Mouse (Mus musculus) midbrain, embryonic 14.5 days (tissue): Measurements from ENCODE around the gene Prrg2. TPM values are rescaled to one million over a fixed set of nuclear protein-coding genes. Genes with fewer than 3 reads are reported as not detected.

Experiments
- ATAC-seq: fragments of 200-750 bp; cut with Nextera tagmentation; 2 replicates; pipeline ENCODE4 v1.8.0; 2017; ENCODE audit warnings: moderate number of reproducible peaks, moderate library complexity; ENCODE audit not compliant: low FRiP score, low TSS enrichment
- DNase-seq: peaks from one replicate; pipeline ENCODE4 v3.0.0-alpha.2; 2015
- H3K27ac ChIP-seq: fragments of 300-500 bp; sonication (generic); replicated peaks from 2 replicates; pipeline ENCODE4 v1.5.1; 2014; ENCODE audit warnings: mild to moderate bottlenecking, low read depth, low read length, moderate library complexity
- H3K27me3 ChIP-seq: fragments of 300-500 bp; sonication (generic); 2 replicates; pipeline ENCODE4 v1.6.1; 2014; ENCODE audit warnings: low read length, control low read depth, mixed read lengths; ENCODE audit not compliant: control insufficient read depth, insufficient read depth
- H3K36me3 ChIP-seq: fragments of 300-500 bp; sonication (generic); 2 replicates; pipeline ENCODE4 v1.6.1; 2014; ENCODE audit warnings: low read length, control low read depth; ENCODE audit not compliant: control insufficient read depth, insufficient read depth
- H3K4me1 ChIP-seq: fragments of 300-500 bp; sonication (generic); 2 replicates; pipeline ENCODE4 v1.6.1; 2014; ENCODE audit warnings: mild to moderate bottlenecking, antibody characterized with exemption, low read length, control low read depth; ENCODE audit not compliant: control insufficient read depth, insufficient read depth
- H3K4me2 ChIP-seq: fragments of 300-500 bp; sonication (generic); 2 replicates; pipeline ENCODE4 v1.6.1; 2014; ENCODE audit warnings: mild to moderate bottlenecking, low read length, moderate library complexity
- H3K4me3 ChIP-seq: fragments of 300-500 bp; sonication (generic); replicated peaks from 2 replicates; pipeline ENCODE4 v1.5.1; 2014; ENCODE audit warnings: low read depth, low read length
- H3K9ac ChIP-seq: fragments of 300-500 bp; sonication (generic); replicated peaks from 2 replicates; pipeline ENCODE4 v1.6.1; 2014; ENCODE audit warnings: mild to moderate bottlenecking, low read length, moderate library complexity
- H3K9me3 ChIP-seq: fragments of 300-500 bp; sonication (generic); 2 replicates; pipeline ENCODE4 v1.6.1; 2016; ENCODE audit warnings: low read length, control low read depth, mixed read lengths; ENCODE audit not compliant: control insufficient read depth
- WGBS: fragments of 180-500 bp; shearing (Covaris S2); extraction: QIAGEN DNeasy Blood & Tissue Kit; methylation state at CpG from one replicate; pipeline ENCODE4 v1.1.7; 2014; 5-methylcytosine and 5-hydroxymethylcytosine counted together
- polyA plus RNA-seq: library from polyadenylated mRNA; unstranded; fragments of >200 nt; fragmentation: Nextera tagmentation; extraction: Ambion mirVana; gene quantifications from 2 replicates; pipeline ENCODE4 v1.2.1, GENCODE M21; 2014

Prrg2 gene
- polyA plus RNA-seq, 1 experiment from 2014 or later = 12.2 TPM

DNA sequence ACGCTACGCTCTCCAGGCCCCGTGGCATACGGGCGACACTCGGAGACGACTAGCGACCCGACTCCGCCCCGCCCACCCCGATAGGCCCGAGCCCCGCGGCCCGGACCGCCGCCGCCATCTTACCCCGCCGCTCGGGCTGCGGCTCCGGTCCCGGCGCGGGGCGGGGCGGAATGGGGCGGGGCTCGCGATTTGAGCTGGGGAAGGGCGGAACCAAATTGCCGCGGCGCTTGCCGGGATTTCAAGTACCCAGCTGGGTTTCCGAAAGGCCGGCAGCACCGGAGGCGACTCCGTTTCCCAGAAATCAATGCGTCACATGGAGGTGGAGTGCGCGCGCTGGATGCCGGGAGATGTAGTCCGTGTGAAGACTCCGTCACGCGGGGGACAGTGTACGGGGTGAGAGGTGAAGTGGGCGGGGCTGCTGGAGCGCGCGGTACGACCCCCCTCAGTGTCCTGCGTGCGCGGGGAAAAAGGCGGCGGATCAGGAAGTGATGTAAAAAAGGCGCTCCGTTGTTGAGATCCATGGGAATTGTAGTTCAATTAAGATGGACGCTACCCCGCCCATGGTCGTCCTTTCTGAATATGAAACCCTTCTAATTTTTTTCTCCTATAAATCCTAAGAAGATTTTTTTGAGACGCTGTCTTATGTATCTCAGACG lies 46.4 kb downstream of the Prrg2 start, which contains the start of gene Scaf1:
Gene Scaf1, minus strand, starts transcription at position 407 of the 656 bp plus-strand sequence.
- Histone ChIP-seq H3K4me1 (peaks cover 24% of the 10 kb centered on the region), H3K36me3 (peaks cover 19% of the 10 kb centered on the region), H3K27me3 (no peaks in the 10 kb centered on the region), H3K4me3 (peak within 1 kb of the TSS; percentile 66), H3K9ac (peak within 1 kb of the TSS; percentile 82), H3K9me3 (no peaks in the 10 kb centered on the region), H3K27ac (peak within 1 kb of the TSS; percentile 81), H3K4me2 (peak within 1 kb of the TSS; percentile 81)
- DNase-seq (peak; percentile 100), ATAC-seq (peak; percentile 96)
- WGBS = under 1% methylated on average over 69 of the region's 69 CpGs

GRCm38 (mm10) chr7:45015344-45015956 lies 47.0 kb downstream of the Prrg2 start:
- DNase-seq (no peak), ATAC-seq (no peak)
- Histone ChIP-seq H3K36me3 (peaks cover 23% of the 10 kb centered on the region), H3K4me2 (peak overlapping the region; percentile 81), H3K27ac (peak overlapping the region; percentile 81), H3K4me1 (peaks cover 24% of the 10 kb centered on the region), H3K4me3 (peak overlapping the region; percentile 66), H3K9me3 (no peaks in the 10 kb centered on the region), H3K27me3 (no peaks in the 10 kb centered on the region), H3K9ac (peak overlapping the region; percentile 82)
- WGBS = 2% methylated on average over 20 of the region's 20 CpGs

DNA sequence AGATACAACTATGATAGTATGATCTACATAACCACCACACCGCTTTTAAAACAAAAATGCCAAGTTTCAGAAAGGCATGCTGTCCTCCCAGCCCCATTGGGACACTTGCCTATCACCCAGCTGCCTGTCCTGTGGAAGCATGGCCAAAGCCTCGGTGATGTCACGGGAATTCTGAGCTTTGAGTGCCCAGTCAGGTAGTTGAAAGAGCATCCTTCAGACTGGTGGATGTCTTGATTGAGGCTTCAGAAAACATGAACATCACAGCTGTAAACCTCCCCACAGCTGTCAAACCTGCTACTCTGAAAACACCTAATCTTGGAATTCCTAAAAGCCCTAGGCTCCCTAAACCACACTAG lies 48.4 kb downstream of the Prrg2 start:
- Histone ChIP-seq H3K4me3 (no peak overlapping the region), H3K36me3 (peaks cover 37% of the 10 kb centered on the region), H3K27ac (no peak overlapping the region), H3K27me3 (no peaks in the 10 kb centered on the region), H3K4me2 (no peak overlapping the region), H3K4me1 (peaks cover 24% of the 10 kb centered on the region), H3K9ac (no peak overlapping the region), H3K9me3 (no peaks in the 10 kb centered on the region)
- 95% methylated on average over 3 of the region's 3 CpGs for WGBS
- DNase-seq (no peak), ATAC-seq (no peak)

DNA sequence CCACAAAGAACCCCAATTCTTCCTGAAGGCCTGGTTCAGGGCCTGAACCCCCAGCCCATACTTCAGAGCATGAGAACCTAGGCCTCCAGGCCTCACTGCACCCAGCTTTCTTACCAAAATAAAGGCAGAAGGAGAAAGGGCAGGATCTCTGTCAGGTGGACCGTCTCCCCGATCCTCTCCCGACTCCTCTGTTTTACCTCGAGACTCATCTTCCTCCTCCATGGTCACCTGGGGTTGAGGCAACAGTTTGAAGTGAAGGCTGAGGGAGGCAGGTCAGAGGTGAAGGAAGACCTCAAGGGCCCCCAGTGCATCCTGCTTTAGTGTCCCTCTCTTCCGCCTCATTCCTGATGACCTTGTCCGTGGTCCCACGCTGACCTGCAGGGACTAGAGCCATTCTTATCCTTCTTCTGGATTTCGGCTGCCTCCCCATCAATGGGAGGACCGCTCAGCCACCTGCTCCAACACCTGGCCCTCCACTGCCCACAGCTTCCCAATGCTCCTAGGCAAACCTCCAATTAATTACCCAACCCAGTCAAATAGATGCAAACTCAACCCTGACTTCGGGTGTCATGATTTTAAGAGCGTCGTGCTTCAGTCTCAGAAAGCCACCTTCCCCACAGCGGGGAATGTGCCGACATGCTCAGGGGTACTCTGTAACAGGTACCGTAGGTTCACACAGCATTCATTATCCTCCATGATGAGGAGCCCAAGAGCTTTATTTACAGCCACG lies 48.9 kb downstream of the Prrg2 start:
- H3K9me3 ChIP-seq = no peaks in the 10 kb centered on the region
- WGBS = 94% methylated on average over 16 of the region's 16 CpGs
- H3K4me3 ChIP-seq = no peak overlapping the region
- ATAC-seq (no peak), DNase-seq (no peak)
- no peaks in the 10 kb centered on the region for H3K27me3 ChIP-seq
- no peak overlapping the region for H3K9ac ChIP-seq
- no peak overlapping the region for H3K4me2 ChIP-seq
- H3K36me3 ChIP-seq = peaks cover 42% of the 10 kb centered on the region
- peaks cover 24% of the 10 kb centered on the region for H3K4me1 ChIP-seq
- H3K27ac ChIP-seq = no peak overlapping the region

GRCm38 (mm10) chr7:45012824-45013223 lies 49.7 kb downstream of the Prrg2 start:
- H3K9me3 ChIP-seq = no peaks in the 10 kb centered on the region
- no peaks in the 10 kb centered on the region for H3K27me3 ChIP-seq
- ATAC-seq (no peak), DNase-seq (no peak)
- peaks cover 49% of the 10 kb centered on the region for H3K36me3 ChIP-seq
- WGBS = 88% methylated on average over 4 of the region's 4 CpGs
- peaks cover 20% of the 10 kb centered on the region for H3K4me1 ChIP-seq
- H3K4me2 ChIP-seq = no peak overlapping the region
- H3K27ac ChIP-seq = no peak overlapping the region
- no peak overlapping the region for H3K9ac ChIP-seq
- H3K4me3 ChIP-seq = no peak overlapping the region

DNA sequence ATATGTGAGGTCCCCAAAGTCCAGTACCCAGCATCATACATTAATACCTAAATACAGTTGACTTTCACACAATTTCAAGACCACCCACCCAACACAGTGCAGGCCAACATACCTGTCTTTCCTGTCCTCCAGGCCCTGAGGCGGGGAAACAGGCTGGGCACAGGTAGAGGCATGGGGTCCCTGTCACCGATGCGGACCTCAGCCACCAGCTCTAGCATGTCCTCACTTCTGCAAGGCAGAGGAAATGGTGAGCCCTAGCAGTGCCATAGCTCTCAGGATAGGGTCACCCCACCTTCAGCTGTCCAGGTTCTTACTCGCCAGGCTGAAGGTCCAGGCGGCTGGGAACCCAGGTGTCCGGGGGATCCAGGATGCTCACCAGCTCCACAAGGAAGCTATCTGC lies 50.5 kb downstream of the Prrg2 start:
- Histone ChIP-seq H3K9ac (no peak overlapping the region), H3K4me1 (peaks cover 15% of the 10 kb centered on the region), H3K4me2 (no peak overlapping the region), H3K4me3 (no peak overlapping the region), H3K27ac (no peak overlapping the region), H3K36me3 (peaks cover 58% of the 10 kb centered on the region), H3K9me3 (no peaks in the 10 kb centered on the region), H3K27me3 (no peaks in the 10 kb centered on the region)
- DNase-seq = no peak
- 97% methylated on average over 6 of the region's 6 CpGs for WGBS
- ATAC-seq = no peak

DNA sequence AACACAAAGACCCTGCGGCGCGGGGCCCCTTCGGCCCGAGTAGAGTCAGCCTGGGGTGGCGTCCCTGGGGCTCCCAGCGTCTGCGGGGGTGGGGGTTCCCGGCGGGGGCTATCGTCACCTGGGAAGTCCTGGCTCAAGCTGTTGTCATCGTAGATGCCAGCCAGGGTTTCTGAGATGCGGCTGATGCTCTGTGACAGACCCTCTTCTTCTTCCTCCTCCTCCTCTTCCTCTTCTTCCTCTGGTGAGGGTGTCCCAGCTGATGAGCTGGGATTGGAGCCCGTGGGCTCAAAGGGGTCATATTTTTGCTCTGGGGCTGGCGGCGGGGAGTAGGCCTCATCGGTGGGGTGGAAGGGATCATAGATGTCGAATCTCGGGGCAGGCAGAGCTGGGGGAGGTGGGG lies 54.1 kb downstream of the Prrg2 start:
- WGBS = 96% methylated on average over 19 of the region's 19 CpGs
- Histone ChIP-seq H3K27me3 (no peaks in the 10 kb centered on the region), H3K9ac (no peak overlapping the region), H3K4me2 (no peak overlapping the region), H3K4me3 (no peak overlapping the region), H3K36me3 (peaks cover 92% of the 10 kb centered on the region), H3K27ac (no peak overlapping the region), H3K4me1 (no peaks in the 10 kb centered on the region), H3K9me3 (no peaks in the 10 kb centered on the region)
- DNase-seq (no peak), ATAC-seq (no peak)

DNA sequence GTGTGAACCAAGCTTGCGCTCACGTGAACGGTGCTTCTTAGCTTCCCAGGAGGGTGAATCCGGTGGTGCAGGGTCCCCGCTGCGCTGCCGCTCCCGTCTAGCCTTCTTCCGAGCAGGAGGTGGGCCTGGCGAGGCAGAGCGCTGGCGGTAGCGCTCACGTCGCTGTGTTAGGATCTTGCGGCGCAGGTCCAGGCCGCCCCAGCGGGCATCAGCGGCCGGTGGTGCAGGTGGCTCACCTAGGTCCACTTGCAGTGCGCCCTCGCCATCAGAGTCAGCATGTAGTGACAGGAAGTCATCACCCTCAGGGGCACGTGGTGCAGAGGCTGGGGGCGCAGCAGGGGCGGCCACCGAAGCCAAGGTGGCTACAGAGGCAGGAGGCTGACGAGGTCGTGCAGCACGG lies 54.6 kb downstream of the Prrg2 start:
- no peak overlapping the region for H3K4me3 ChIP-seq
- no peak overlapping the region for H3K4me2 ChIP-seq
- ATAC-seq = no peak
- H3K9me3 ChIP-seq = no peaks in the 10 kb centered on the region
- H3K27me3 ChIP-seq = no peaks in the 10 kb centered on the region
- 95% methylated on average over 30 of the region's 30 CpGs for WGBS
- H3K9ac ChIP-seq = no peak overlapping the region
- peaks cover 96% of the 10 kb centered on the region for H3K36me3 ChIP-seq
- H3K27ac ChIP-seq = no peak overlapping the region
- DNase-seq = no peak
- no peaks in the 10 kb centered on the region for H3K4me1 ChIP-seq
